Mouse (Mus musculus) 416B (cell line): ENCODE measurements around the gene Tpst2.

Source experiments
- DNase-seq: peaks from one replicate; pipeline ENCODE4 v3.0.0; 2011; ENCODE audit warnings: low read depth

The Tpst2 gene

DNA sequence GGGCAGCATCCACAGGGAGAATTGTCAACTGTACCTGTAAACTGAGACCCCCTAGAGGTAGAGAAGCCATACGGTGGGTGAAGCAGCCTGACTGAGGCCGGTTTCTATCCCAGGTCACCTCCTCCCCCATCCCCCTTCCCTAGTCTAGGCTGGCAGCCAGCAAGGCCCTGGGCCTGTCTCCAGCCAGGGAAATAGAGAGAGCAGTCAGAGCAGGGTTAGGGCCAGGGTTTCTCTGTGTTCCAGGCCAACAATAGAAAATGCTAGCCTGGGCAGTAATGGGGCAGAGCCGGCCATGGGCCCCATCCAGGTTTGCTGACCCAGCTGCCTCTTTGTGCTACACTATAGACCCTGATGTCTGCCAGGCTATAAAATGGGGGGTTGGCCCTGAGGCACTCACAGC is 21.1 kb upstream of the Tpst2 start, which contains the start of gene Crybb1:
Gene Crybb1 (plus strand): TSS at position 390 of the 400 bp plus-strand sequence.
- no peak for DNase-seq

DNA sequence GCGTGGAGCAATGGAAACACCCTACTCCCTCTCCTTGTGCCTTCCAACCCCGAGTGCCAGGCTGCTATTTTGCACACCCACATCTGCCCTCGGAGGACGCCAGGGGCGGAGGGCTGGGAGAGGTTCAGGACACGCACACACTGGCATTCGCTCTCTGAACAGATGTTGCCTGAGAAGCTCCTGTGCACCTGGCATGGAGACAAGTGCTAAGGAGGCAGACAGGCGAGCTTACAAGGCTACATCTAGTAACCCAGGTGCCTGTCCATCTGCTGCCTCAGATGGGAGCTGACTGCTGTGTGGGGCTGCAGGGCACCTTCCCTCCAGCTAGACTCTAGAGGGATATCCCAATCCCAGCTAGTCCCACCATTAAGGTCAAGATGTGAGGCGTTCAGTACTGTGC is 20.0 kb upstream of the Tpst2 start:
- DNase-seq = no peak

DNA sequence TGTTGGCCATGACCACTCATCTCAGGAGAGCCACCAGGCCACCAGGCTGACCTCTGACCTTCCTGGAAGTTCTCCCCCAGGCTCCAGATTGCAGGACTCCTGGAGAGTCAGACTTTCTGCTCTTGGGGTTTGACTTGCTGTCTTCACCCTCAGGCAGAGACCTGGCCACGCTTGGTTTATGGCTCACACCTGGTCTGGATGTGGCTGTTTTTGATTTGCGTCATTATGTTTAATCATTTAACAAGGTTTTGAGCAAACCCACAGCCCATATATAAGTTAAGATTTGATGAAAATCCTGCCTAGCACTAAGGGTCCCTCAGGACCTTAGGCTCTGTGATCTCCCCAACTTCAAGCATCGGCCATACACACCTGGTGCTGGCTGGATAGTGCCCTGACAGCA is 18.6 kb upstream of the Tpst2 start:
- DNase-seq = no peak

DNA sequence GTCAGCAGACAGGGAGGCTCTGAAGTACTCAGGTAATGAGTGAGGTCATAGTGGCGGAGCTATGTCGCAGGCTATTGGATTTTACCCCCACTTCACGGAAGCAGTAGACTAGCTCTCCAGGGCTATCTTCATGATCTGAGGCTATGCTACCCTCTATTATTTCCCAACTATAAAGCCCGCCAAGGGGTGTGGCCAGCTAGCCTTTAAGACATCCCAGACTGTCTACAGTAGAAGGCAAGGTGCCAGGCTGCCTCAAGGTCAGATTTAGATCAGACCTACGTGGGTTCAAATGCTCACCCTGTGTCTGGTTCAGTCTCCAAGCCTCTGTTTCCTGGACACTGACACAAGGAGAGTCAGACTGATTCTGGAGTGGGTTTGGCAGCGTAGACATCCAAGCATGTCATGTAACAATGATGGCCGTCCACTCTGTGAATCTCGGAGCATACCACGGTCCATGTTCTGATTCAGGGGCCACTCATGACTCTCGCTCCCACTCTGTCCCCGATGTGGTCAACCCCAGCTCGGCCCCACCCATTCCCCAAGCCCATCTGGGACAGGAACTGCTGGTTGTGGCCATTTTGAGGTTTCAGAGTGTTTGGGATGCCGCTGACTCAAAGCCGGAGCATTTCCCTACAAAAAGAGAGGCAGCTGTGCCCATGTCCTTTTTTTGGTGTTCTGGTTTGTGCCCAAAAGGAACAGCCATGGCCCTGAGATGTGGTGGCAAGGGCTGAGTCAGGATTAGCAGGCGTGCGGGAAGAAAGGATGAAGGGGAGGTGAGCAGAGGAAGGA is 16.4 kb upstream of the Tpst2 start:
- DNase-seq = peak; percentile 78

DNA sequence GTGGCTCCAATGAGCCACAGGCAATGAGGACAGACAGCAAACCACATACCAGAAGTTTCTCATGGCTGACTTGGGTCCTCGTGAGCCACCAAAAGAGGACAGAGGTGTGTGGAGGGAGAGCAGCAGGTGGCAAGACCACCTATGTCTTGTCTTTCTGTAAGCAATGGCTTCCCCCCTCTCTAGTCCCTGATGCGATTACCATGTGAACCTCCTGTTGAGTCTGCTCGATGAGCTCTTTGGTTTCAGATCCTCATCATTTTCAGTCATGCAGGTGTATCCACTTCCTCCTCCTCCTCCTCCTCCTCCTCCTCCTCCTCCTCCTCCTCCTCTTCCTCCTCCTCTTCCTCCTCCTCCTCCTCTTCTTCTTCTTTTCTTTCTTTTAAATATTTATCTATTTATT is 15.7 kb upstream of the Tpst2 start:
- DNase-seq = no peak

DNA sequence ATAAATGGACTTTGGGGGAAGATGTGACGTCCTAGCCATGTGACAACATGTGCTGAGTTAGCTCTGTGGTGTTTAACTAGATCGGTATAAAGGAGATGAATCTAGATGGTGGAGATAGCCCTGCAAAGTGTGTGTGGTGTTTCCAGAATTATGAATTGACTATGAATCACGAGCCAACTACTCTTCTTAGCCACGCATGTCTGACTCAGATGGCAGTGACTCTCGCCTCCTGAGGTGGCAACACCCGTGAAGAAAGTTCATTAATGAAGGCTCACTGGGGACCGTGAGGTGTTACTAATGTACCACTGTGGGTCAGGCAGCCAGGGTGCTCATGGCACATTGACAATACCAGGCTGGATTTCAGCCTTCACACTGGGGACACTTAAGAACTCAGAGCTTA is 12.4 kb upstream of the Tpst2 start:
- peak; percentile 60 for DNase-seq

DNA sequence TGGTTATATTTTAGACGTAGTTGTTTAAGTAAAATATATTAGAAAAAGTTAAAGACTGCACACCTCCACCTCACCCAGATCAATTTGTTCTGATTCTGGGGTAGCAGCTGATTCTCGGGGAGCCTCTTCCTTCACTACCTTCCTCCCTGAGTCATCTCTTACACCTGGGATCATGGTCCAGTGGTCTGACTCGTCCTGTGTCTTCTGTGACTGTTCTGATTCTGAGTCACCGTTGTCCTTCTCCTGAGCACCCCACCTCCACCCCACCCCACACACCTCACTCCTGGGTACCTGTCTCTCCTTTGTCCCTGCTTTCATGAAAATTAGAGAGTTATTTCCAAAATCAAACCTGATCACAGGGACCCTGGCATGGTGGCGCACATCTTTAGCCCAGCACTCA is 11.4 kb upstream of the Tpst2 start:
- DNase-seq = no peak

DNA sequence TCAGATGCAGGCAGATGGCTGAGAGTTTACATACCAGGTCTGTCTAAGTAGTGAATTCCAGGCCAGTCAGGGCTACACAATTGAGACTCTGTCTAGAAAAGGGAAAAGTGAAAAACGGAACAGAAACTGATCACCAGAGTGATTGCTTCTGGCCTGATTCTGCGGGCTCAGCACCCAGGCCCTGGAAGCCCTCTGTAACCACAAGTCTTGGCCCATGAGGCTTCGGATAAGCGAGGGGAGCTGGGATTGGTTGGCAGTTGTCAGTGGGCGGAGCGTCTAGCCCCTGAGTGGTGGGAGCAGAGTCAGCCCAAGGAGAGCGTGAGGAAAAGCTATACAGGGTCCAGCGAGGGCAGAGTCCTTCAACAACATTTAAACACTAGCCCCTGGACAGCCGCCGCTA is 11.0 kb upstream of the Tpst2 start:
- peak; percentile 44 for DNase-seq

DNA sequence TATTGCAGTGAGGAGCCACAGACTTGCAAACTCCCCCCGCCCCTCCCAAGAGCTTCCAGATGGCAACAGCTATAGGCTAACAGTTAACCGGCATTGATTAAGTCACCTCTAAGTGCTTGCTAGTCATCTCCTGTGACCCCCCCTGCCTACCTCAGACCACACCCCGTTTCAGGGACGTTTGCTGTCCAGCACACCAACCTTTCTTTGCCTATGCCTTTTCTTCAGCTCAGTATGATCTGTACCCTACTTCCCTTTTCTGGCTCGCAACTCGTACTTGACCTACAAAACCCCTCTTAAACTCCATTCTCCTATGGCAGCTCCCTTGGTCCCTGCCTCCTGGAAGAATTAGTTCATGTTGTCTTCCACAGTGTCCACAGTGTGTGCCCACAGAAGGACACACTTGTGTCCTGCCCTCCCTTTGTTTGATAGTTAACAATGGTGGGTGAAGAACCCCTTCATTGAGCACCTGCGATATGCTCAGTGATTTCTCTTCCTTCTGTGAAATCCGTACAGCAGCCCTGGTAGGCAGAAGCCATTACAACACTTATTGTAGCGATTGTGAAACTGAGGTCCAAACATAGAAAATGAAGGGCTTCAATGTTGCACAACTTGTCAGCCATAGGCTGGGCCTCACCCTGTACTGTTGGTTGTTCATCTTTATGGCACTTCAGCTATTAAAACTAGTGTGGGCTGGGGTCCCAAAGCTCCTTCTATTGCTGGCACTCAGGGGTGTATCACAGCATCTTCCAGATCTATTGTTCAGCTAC is 10.3 kb upstream of the Tpst2 start:
- DNase-seq = peak; percentile 87

DNA sequence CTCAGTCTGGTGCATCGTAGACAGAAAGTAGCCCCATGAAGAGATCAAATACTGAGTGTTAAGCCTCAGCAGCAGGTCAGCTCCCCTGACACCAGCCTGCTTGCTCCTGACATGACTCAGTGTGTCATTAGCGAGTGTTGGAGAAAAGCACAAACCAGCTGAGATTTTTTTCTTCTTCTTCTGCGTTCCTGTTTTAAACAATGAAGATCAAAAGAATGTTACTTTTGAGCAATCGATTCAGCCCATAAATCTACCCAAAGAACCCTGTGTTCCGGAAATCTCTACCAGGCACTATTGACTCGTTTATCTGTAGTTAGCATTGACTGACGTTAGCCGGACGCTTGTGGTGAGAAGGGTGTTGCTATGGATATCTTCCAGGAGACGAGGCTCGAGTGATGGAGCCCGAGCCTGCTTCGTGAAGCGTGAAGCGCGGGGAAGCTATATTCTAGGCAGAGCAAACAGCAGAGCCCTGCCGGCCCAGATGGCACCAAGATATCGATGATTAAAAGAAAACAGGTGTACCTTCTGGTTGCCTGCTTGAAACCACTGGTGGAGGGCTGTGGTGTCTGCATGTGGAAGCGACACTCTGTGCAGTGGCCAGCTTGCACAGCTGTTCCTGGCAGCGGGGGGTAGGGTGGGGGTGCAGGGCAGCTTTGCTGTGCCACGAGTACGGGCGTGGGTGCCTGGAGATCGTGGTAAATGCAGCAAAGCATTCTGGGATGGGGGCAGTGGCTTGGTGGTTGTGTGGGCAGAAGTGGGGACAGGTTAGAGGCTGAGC is 5.5 kb upstream of the Tpst2 start:
- no peak for DNase-seq

DNA sequence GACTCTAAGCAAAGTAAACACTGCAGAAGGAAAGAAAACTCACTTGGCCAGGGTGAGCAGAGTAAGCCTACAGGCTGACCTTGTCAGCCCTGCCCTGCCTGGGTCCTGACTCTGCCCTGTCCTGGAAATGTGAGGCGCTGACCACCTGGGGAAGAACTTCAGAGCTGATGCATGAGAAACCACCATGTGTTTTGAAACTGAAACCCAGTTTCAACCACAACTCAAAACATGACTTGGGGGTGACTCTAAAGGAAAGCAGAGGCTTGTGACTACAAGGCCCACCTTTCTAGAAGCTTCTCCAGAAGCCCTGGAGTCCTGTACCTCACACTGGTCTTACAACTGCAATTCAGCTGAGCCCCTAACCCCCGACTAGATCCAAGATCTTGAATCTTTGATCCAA is 3.6 kb upstream of the Tpst2 start:
- peak; percentile 61 for DNase-seq

DNA sequence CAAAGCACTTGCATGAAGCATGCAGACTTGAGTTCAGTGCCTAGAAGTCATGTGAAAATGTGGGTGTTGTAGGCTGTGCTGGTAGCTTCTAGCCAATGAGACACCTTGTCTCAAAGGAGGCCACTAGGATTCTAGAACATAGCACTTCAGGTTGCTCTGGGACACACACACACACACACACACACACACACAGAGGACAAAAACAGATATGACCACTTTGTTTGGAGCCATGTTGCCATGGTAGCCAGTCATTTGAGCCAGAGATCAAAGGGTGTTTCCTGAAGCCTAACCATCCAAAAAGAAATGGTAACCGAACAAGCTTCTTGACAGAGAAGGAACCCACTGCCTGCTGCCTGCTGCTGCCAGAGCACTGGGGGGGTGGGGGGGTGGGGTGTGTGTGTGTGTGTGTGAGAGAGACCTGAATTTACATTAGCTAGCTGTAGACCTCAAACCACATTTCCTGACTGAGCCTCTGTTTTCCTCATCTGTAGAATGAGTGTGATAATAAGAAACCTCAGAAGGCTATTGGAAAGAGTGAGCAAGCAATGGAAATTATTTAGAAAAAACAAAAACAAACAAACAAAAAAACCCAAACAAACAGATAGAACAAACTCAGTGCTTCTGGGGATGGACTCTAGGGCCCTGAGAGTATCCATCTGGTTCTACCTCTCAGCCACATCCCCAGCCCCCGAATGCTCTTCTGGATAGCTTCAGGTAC is 2.6 kb upstream of the Tpst2 start:
- peak; percentile 87 for DNase-seq

DNA sequence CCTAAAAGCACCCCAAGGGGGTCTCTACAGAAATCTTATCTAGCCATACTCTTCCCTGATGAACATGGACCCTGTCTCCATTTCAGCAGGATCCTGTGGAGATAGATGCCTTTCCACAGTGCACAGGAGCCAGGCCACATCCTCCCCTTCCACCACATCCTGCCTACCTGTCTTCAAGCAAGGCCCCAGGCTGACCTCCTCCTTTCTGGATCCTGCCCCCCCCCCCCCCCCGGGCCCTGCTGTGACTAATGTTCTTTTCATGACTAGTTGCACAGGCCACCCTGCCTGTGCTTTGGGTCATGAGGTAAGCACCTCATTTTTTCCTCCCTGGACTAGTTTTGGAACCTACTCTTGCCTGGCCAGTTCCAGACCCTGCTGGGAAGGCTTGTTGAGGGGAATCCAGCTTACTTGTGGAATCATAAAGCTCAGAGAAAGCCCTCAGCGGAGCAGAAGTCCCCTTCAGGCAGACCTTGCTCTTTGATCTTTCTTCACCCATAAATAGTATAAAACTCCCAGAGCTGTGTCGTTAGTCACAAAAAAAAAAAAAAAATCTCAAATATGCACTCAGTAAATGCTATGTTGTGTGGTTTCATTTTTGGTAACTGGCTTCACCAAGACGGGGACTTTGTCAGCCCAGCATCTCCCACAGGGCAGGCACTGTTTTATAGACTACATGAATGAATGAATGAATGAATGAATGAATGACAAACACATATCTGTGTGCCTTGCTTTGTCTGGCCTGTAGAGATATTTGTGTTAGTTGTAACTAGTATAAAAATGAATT is 1.3 kb upstream of the Tpst2 start:
- DNase-seq = peak; percentile 61

DNA sequence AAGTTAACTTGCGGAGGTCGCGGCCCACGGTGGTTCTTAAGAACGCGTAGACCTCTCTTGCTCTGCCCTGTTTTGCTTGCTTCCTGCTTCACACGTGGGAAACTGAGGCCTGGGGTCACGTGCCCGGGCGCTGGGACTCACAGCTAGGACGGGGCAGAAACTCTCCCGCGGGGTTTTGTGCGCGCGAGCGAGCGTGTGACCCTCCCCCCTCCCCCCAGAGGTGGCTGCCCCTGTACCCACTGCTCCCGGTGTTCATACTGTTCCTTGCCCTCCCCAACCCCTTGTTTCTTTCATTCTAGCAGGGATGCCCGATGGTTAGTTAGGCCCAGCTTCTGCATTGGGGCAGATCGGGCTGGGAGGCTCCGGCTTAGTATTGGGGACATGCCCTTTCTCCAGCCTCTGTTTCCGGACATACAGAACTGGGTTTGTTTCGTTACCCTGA is 437 bp downstream of the Tpst2 start:
- peak; percentile 76 for DNase-seq

DNA sequence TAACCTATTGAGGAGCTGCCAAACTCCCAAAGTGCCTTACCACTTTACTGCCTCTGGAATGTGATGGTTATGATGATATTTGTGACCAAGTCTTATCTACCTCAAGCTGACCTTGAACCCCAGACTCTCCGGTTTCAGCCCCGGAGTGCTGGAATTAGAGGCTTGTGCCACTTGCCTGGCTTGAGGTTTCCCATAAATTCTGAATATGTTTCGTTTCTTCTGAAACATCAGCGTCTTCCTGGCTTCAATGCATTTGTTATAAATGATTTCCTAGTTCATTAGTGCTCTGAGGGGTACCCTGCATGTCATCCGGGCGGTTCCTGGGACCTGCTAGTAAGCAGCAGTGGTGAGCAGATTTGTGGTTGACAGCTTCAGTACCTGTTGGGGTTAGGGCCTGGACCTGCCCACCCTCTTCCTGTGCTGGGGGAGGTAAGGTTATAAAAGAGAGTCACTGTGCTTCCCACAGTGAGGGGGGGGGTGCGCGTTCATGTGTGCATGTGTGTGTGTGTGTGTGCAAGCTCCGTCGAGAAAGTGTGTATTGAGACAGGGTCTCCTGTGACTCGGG is 1.5 kb downstream of the Tpst2 start:
- no peak for DNase-seq

DNA sequence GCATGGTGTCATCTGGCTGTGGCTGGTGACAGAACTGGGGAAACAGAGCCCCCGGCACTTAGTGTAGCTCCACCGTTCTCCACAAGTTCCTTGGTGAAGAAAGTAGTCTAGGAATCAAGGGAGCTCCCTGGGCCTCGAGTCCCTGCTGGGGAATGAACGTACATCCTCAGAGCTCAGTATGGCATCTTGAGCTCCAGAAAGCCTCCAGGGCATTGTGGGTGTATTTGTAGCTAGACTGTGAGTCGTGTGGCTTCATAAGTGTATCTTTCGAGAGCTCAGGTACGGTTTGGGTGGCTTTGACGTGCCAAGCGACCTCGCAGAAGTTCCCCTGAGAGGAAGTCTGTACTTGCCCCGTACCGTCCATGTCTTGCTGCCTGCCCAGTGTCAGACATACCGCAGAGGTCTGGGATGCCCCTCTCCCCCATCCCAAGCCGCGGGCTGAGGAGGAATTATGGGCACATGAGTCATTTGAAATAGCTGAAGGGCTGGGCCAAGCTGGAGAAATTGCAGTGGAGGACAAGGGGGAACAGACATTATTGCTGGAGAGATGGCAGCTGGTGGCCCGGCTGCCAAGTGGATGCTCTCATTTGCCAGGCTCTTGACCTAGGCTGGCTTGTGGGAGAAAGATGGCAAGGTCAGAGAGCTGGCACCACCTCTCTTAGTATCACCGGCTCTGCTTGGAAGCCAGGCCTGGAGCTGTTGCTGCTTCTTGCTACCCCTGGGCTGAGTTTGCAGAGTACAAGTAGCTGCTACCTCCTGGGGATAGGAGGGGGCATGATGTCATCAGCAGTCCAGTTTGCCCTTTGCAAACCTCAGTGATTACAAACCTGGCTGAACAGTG is 2.9 kb downstream of the Tpst2 start:
- DNase-seq = peak; percentile 50

DNA sequence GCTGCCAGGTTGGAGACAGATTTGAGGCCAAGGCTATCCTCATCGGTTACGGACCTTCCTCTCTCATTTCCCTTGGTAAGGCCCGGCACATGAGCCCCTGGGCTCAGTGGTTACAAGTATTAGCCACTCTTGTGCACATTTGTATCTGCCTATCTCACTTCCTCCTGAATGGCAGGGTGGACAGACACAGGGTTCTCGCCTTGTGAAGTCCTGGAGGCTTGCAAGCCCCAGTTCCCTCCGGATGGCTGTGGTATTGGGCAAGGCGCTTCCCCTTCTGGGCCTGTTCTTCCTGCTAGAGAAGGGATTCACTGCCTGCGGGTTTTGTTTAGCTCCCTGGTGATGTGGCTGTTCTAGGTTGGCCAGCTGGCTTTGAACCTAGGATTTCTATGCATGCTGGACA is 3.7 kb downstream of the Tpst2 start:
- DNase-seq = peak; percentile 98

DNA sequence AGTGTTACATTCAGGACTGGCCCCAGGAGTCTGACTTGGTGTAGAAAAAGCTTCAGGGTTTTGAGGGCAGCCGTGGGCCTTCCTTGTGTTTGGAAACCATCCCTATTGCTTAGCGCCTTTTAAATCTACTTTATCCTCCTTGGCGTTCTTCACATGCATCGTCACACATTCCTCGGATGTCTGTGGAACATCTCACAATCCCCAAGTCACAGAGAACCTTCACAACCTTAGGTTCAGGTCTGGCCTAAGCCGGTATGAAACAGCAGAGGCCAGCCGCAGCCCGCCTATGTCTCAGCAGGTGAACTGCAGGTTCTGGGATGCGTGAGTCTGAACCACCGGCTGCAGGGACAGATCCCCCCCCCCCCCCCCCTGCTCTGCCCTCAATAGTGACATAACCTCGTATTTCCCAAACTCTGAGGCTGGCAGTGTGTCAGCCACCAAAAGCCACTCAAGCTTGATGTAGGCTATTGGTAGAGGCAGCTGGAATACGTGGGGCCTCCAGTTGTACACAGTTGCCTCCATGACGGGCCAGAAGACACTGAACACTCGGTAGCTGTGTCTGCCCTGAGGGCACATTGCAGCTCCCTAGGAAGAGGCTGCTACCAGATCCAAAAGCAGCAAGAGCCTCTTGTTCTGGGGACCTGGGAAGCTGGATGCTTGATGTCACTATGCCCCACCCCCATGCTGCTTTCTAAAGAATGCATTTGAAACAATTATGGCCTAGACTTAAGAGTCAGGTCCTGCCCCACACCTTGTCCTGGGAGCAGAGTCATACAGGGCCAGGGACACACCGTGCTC is 4.6 kb downstream of the Tpst2 start:
- no peak for DNase-seq

DNA sequence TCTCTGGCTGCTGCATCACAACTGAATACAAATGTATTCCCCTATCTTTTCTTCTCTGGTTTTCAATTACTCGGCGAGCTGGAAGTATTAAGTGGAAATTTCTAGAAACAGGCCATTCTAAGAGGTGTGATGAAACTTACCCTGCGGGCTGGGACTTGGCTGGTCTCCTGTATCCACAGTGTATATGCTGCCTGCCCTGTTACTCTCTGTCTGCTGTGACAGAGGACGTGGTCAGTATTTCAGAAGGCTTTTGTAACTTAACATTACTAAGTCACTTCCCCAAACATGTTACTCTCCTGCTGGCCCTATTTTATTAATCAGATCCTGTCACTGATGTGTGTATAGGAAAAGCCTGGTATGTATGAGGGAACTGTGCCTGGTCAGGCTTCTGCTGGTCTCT is 5.2 kb downstream of the Tpst2 start:
- DNase-seq = peak; percentile 80
